Mouse (Mus musculus): ENCODE results near the gene Galnt6. TPM values are rescaled to one million over a fixed set of nuclear protein-coding genes. Genes with fewer than 3 reads are reported as not detected.
A peak's percentile ranks its signal among the peaks of the same experiment; 100 is the strongest.

Galnt6 gene
- polyA plus RNA-seq, 1 experiment from 2014 or later, result 0.08 TPM

DNA sequence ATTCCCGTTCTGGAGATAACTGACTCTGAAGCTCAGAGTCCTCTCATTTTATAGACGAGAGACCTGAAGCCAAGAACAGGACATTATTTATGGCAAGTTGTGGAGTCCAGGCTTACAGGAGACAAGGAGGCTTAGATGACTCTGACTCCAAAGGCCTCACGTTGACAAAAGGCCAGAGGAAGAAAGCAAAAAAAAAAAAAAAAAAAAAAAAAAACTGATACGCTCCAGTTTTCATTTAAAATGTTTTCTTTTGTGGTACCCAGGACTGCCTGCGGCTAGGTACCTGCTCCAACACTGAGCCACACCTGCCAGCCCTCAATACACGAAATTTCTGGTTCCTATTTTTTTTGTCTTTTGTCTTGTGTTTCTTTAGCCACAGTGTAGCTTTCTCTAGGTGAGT, 61.8 kb downstream of the Galnt6 start:
- no peaks in the 10 kb centered on the region for H3K9me3 ChIP-seq (ENCODE audit: control insufficient read depth, low read length)
- H3K27ac ChIP-seq (replicated peaks in 1 of 2; ENCODE audit: control insufficient read depth in 1 of 2, insufficient read depth in 1 of 2, low read depth in 2 of 2, low read length in 2 of 2), result peak overlapping the region; percentile 63 to 75; a peak in 2 of 4 replicates
- no peak overlapping the region for H3K4me2 ChIP-seq (ENCODE audit: low read length)
- no peak overlapping the region for H3K4me3 ChIP-seq (ENCODE audit: control insufficient read depth in 1 of 2, insufficient read depth in 1 of 2, low read depth in 1 of 2, low read length in 2 of 2)
- H3K9ac ChIP-seq (ENCODE audit: low read length), result no peak overlapping the region
- H3K36me3 ChIP-seq (ENCODE audit: control insufficient read depth, insufficient read depth, low read length), result no peaks in the 10 kb centered on the region
- ATAC-seq (ENCODE audit: insufficient number of reproducible peaks, insufficient read depth, low FRiP score, low read depth), result no peak
- H3K27me3 ChIP-seq (ENCODE audit: control insufficient read depth, insufficient read depth, low read length), result no peaks in the 10 kb centered on the region
- peaks cover 9 to 19% of the 10 kb centered on the region in 2 experiments for H3K4me1 ChIP-seq (ENCODE audit: control insufficient read depth in 2 of 2, insufficient read depth in 2 of 2, low read length in 2 of 2)
- 45% methylated on average over 6 of the region's 6 CpGs for WGBS

DNA sequence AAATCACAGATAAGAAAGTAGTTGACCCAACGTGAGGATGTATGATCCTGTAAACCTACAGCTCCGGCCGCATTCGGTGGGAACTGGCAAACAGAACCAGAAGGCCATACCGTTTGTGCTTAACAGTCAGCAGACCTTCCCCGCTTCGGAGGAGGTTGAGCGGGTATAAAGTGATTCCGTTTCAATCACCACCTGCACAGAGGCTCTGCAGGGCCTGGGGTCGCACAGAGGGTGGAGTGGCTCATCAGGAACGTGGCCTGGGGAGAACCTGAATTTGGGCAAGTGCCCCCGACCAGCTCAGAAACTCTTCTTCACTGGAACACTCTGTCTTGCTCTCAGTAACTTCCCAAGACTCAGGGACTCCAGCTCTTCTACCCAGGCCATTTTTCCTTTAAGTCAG, 62.3 kb downstream of the Galnt6 start:
- WGBS, result 24% methylated on average over 12 of the region's 12 CpGs
- Histone ChIP-seq H3K4me1 (ENCODE audit: control insufficient read depth in 2 of 2, insufficient read depth in 2 of 2, low read length in 2 of 2) (peaks cover 9 to 19% of the 10 kb centered on the region in 2 experiments), H3K27ac (replicated peaks in 1 of 2; ENCODE audit: control insufficient read depth in 1 of 2, insufficient read depth in 1 of 2, low read depth in 2 of 2, low read length in 2 of 2) (peak overlapping the region; percentile 63 to 75; a peak in 3 of 4 replicates)

DNA sequence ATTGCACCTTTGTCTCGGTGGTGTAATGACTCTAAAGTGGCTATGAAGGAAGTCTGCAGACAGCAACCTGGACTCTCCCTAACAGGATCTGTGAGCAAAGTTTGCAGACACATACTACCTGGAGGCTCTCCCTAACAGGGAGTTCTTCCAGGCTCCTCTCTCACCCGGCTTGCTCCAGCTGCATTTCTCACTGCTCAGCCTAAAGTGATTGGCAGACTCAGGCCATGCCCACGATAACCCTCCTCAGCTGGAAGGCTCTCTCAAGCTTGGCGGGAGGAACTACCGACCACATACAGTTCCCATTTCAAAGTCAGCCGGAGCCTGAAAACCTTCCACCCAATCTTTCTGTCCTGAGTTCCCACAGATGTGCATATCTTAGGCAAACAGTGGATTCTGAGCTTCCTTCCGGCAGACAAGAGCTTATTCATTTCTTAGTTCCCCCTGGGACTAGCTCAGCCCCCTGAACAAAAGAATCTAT, 62.9 kb downstream of the Galnt6 start:
- Histone ChIP-seq H3K4me1 (ENCODE audit: control insufficient read depth in 2 of 2, insufficient read depth in 2 of 2, low read length in 2 of 2) (peaks cover 9 to 19% of the 10 kb centered on the region in 2 experiments), H3K9ac (ENCODE audit: low read length) (peak overlapping the region; percentile 2; the same call in 1 of the 2 replicates), H3K27ac (replicated peaks in 1 of 2; ENCODE audit: control insufficient read depth in 1 of 2, insufficient read depth in 1 of 2, low read depth in 2 of 2, low read length in 2 of 2) (peak overlapping the region in 1 of 2 experiments; percentile 75; a peak in 2 of 4 replicates), H3K4me3 (ENCODE audit: control insufficient read depth in 1 of 2, insufficient read depth in 1 of 2, low read depth in 1 of 2, low read length in 2 of 2) (no peak overlapping the region), H3K27me3 (ENCODE audit: control insufficient read depth, insufficient read depth, low read length) (no peaks in the 10 kb centered on the region), H3K4me2 (ENCODE audit: low read length) (peak overlapping the region; percentile 41), H3K9me3 (ENCODE audit: control insufficient read depth, low read length) (no peaks in the 10 kb centered on the region), H3K36me3 (ENCODE audit: control insufficient read depth, insufficient read depth, low read length) (no peaks in the 10 kb centered on the region)
- 5% methylated on average over 7 of the region's 7 CpGs for WGBS
- 0 out of 2 replicates have a peak, but pooled peaks have one; percentile 42 for ATAC-seq (ENCODE audit: insufficient number of reproducible peaks, insufficient read depth, low FRiP score, low read depth)

More for the DNA sequence above, 62.3 kb downstream of the Galnt6 start:
- no peak overlapping the region for H3K4me3 ChIP-seq (ENCODE audit: control insufficient read depth in 1 of 2, insufficient read depth in 1 of 2, low read depth in 1 of 2, low read length in 2 of 2)
- H3K9me3 ChIP-seq (ENCODE audit: control insufficient read depth, low read length), result no peaks in the 10 kb centered on the region
- no peaks in the 10 kb centered on the region for H3K36me3 ChIP-seq (ENCODE audit: control insufficient read depth, insufficient read depth, low read length)
- H3K9ac ChIP-seq (ENCODE audit: low read length), result 0 out of 2 replicates have a peak overlapping the region, but pooled peaks have one; percentile 2
- H3K4me2 ChIP-seq (ENCODE audit: low read length), result peak overlapping the region; percentile 41; the same call in 1 of the 2 replicates
- H3K27me3 ChIP-seq (ENCODE audit: control insufficient read depth, insufficient read depth, low read length), result no peaks in the 10 kb centered on the region
- ATAC-seq (ENCODE audit: insufficient number of reproducible peaks, insufficient read depth, low FRiP score, low read depth), result no peak

DNA sequence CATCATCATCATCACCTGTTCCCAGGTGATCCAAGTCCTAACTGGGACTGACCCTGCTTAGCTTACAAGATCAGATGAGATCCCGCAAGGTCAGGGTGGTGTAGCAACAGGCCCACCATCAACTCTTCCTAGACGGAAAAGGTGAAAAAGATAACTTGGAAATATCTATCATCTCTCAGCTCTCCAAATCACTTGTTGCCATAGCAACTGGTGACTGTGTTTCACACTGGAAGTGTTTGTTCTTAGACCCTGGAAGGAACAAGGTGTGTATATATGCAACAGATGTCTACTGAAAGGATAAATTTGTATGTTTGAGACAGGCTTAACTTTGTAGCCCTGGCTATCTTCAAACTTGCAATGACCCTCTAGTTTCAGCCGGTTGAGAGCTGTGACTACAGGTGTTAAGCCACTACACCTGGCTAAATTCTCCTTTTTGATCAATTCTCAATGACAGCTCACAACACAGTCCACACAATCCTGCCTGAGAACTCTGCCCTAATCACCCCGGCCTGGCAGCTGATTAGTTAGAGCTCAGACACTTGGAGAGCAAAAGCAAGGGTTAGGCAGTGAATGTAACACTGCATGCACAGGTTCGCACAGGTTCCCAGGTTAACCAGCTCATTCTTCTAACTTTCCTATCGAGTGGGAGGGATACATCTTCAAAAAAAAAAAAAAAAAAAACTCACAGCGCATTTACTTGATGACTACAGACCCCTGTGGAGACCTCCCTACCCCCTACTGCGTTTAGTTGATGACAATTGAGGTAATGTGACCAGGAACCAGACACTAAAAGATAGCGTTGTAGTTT, 63.6 kb downstream of the Galnt6 start:
- no peak overlapping the region for H3K4me3 ChIP-seq (ENCODE audit: control insufficient read depth in 1 of 2, insufficient read depth in 1 of 2, low read depth in 1 of 2, low read length in 2 of 2)
- peak overlapping the region; percentile 41 for H3K4me2 ChIP-seq (ENCODE audit: low read length)
- peaks cover 9 to 19% of the 10 kb centered on the region in 2 experiments for H3K4me1 ChIP-seq (ENCODE audit: control insufficient read depth in 2 of 2, insufficient read depth in 2 of 2, low read length in 2 of 2)
- no peaks in the 10 kb centered on the region for H3K36me3 ChIP-seq (ENCODE audit: control insufficient read depth, insufficient read depth, low read length)
- H3K27ac ChIP-seq (replicated peaks in 1 of 2; ENCODE audit: control insufficient read depth in 1 of 2, insufficient read depth in 1 of 2, low read depth in 2 of 2, low read length in 2 of 2), result peak overlapping the region in 1 of 2 experiments; percentile 75; a peak in 2 of 4 replicates
- no peaks in the 10 kb centered on the region for H3K9me3 ChIP-seq (ENCODE audit: control insufficient read depth, low read length)
- ATAC-seq (ENCODE audit: insufficient number of reproducible peaks, insufficient read depth, low FRiP score, low read depth), result no peak
- H3K27me3 ChIP-seq (ENCODE audit: control insufficient read depth, insufficient read depth, low read length), result no peaks in the 10 kb centered on the region
- 29% methylated on average over 9 of the region's 9 CpGs for WGBS
- no peak overlapping the region for H3K9ac ChIP-seq (ENCODE audit: low read length)

DNA sequence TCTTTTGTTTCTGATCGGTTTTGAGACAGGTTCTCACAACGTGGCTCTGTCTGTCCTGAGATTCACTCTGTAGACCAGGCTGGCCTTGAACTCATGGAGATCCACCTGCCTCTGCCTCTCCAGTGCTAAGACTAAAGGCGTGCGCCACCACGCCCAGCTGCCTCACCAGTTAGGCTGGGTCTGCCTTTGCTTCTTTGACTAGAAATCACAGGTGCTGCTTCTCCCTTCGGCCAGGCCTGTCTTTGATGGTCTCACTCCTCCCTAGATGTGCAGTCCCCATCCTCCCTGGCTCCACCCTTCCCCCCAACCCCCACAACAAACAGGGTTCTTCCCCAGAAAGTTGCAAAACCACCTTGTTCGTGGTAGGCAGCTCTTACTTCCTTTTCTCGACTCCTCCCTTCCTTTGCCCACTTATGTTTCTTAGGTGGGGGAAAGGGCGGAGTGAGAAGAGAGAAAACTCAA, 64.3 kb downstream of the Galnt6 start:
- no peaks in the 10 kb centered on the region for H3K27me3 ChIP-seq (ENCODE audit: control insufficient read depth, insufficient read depth, low read length)
- no peak overlapping the region for H3K4me2 ChIP-seq (ENCODE audit: low read length)
- no peak overlapping the region for H3K4me3 ChIP-seq (ENCODE audit: control insufficient read depth in 1 of 2, insufficient read depth in 1 of 2, low read depth in 1 of 2, low read length in 2 of 2)
- ATAC-seq (ENCODE audit: insufficient number of reproducible peaks, insufficient read depth, low FRiP score, low read depth), result no peak
- no peak overlapping the region for H3K9ac ChIP-seq (ENCODE audit: low read length)
- 78% methylated on average over 9 of the region's 9 CpGs for WGBS
- H3K9me3 ChIP-seq (ENCODE audit: control insufficient read depth, low read length), result no peaks in the 10 kb centered on the region
- no peak overlapping the region for H3K27ac ChIP-seq (replicated peaks in 1 of 2; ENCODE audit: control insufficient read depth in 1 of 2, insufficient read depth in 1 of 2, low read depth in 2 of 2, low read length in 2 of 2)
- peaks cover 9 to 19% of the 10 kb centered on the region in 2 experiments for H3K4me1 ChIP-seq (ENCODE audit: control insufficient read depth in 2 of 2, insufficient read depth in 2 of 2, low read length in 2 of 2)
- no peaks in the 10 kb centered on the region for H3K36me3 ChIP-seq (ENCODE audit: control insufficient read depth, insufficient read depth, low read length)

DNA sequence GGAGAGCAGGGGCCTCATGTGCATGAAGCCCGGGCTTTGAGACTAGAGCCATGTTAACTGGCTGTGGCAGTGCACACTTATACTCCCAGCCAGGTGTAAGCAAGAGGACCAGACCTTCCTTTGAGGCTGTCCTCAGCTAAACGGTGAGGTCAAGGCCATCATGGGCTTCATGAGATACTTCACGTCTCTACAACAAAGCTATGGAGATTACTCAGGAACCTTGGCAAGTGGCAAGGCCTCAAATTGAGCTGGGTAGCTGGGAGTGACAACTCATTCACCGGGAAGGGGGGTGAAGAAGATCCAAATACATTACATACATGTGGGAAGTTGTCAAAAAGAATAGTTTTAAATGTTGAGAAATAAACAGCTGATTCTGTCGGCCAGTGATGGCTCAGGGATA, 68.4 kb downstream of the Galnt6 start:
- no peak for ATAC-seq (ENCODE audit: insufficient number of reproducible peaks, insufficient read depth, low FRiP score, low read depth)
- H3K4me2 ChIP-seq (ENCODE audit: low read length), result no peak overlapping the region
- H3K9me3 ChIP-seq (ENCODE audit: control insufficient read depth, low read length), result no peaks in the 10 kb centered on the region
- no peaks in the 10 kb centered on the region for H3K27me3 ChIP-seq (ENCODE audit: control insufficient read depth, insufficient read depth, low read length)
- H3K36me3 ChIP-seq (ENCODE audit: control insufficient read depth, insufficient read depth, low read length), result no peaks in the 10 kb centered on the region
- H3K4me1 ChIP-seq (ENCODE audit: control insufficient read depth in 2 of 2, insufficient read depth in 2 of 2, low read length in 2 of 2), result 0 out of 4 replicates have a peak, but pooled peaks cover 0 to under 1% of the 10 kb centered on the region in 2 experiments
- no peak overlapping the region for H3K27ac ChIP-seq (replicated peaks in 1 of 2; ENCODE audit: control insufficient read depth in 1 of 2, insufficient read depth in 1 of 2, low read depth in 2 of 2, low read length in 2 of 2)
- H3K9ac ChIP-seq (ENCODE audit: low read length), result no peak overlapping the region
- 87% methylated on average over 5 of the region's 5 CpGs for WGBS
- no peak overlapping the region for H3K4me3 ChIP-seq (ENCODE audit: control insufficient read depth in 1 of 2, insufficient read depth in 1 of 2, low read depth in 1 of 2, low read length in 2 of 2)

DNA sequence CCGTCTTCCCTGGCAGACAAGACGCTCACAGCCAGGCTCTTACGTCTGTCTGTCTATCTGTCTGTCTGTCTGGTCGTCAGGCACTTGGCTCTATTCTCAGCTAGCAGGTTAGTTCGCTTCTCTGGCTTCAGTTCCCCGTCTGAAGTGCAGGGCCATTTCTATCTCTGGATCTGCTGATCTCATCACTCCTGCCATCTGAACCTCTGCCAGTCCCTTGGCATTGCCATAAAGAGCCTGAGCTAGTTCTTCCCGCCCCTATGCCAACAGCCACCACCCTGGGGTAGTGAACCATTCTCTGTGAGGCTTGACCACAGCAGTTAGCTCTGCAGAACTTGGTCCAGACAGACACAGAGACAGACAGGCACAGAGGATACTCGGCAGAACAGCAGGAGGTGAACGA, 68.9 kb downstream of the Galnt6 start:
- H3K27ac ChIP-seq (replicated peaks in 1 of 2; ENCODE audit: control insufficient read depth in 1 of 2, insufficient read depth in 1 of 2, low read depth in 2 of 2, low read length in 2 of 2), result no peak overlapping the region
- H3K9me3 ChIP-seq (ENCODE audit: control insufficient read depth, low read length), result no peaks in the 10 kb centered on the region
- H3K9ac ChIP-seq (ENCODE audit: low read length), result no peak overlapping the region
- H3K4me2 ChIP-seq (ENCODE audit: low read length), result no peak overlapping the region
- WGBS, result 75% methylated on average over 9 of the region's 9 CpGs
- no peaks in the 10 kb centered on the region for H3K36me3 ChIP-seq (ENCODE audit: control insufficient read depth, insufficient read depth, low read length)
- no peak for ATAC-seq (ENCODE audit: insufficient number of reproducible peaks, insufficient read depth, low FRiP score, low read depth)
- H3K4me3 ChIP-seq (ENCODE audit: control insufficient read depth in 1 of 2, insufficient read depth in 1 of 2, low read depth in 1 of 2, low read length in 2 of 2), result no peak overlapping the region
- no peaks in the 10 kb centered on the region for H3K27me3 ChIP-seq (ENCODE audit: control insufficient read depth, insufficient read depth, low read length)
- H3K4me1 ChIP-seq (ENCODE audit: control insufficient read depth in 2 of 2, insufficient read depth in 2 of 2, low read length in 2 of 2), result no peaks in the 10 kb centered on the region
